Mouse (Mus musculus): Measurements from ENCODE around the gene Zwilch.
"Not testable (repeated sequence)": the region's sequence is repeated elsewhere in the genome, so short reads cannot be mapped to it uniquely, and the experiment has no call there.

Gene Zwilch

GRCm38 (mm10) chr9:64178974-64179646 is 6.2 kb upstream of the Zwilch start, which contains the start of gene Snapc5:
Gene Snapc5, plus strand, starts transcription at chr9:64179274.
- DNase-seq: peak; percentile 97

GRCm38 (mm10) chr9:64178610-64178973 is 5.7 kb upstream of the Zwilch start:
- peak; percentile 67 for DNase-seq

DNA sequence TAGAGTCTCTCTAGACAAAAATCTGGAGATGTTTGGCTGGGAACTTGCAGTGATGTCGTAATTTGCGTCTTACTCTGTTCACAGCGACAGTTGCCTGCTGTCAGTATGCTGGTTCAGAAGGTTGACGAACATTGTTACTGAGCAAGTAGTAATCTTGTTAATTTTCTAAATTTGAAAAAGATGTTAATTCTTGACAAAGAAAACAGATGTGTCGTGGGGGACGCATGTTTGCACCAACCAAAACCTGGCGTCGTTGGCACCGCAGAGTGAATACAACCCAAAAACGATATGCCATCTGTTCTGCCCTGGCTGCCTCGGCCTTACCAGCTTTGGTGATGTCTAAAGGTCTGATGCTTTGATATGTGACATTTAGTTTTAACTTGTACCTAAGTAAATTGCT is 2.5 kb upstream of the Zwilch start:
- DNase-seq: no peak

DNA sequence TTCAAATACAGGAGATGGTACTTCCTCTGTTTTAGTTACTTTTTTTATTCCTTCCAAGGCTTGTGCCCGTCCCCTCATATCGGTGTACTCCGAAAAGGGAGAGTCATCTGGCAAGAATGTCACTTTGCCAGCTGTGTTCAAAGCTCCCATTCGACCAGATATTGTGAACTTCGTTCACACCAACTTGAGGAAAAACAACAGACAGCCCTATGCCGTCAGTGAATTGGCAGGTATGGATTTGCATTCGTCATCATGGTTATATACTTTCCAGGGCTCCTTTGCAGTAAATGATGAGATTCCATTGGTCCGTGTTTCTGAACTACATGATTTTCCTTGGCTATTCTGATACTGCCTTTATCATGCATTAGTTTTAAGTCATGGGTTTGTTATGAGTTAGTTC is 1.9 kb upstream of the Zwilch start:
- no peak for DNase-seq

- DNase-seq: no peak
These were observed 1.4 kb upstream of the Zwilch start for GRCm38 (mm10) chr9:64174341-64174740.

DNA sequence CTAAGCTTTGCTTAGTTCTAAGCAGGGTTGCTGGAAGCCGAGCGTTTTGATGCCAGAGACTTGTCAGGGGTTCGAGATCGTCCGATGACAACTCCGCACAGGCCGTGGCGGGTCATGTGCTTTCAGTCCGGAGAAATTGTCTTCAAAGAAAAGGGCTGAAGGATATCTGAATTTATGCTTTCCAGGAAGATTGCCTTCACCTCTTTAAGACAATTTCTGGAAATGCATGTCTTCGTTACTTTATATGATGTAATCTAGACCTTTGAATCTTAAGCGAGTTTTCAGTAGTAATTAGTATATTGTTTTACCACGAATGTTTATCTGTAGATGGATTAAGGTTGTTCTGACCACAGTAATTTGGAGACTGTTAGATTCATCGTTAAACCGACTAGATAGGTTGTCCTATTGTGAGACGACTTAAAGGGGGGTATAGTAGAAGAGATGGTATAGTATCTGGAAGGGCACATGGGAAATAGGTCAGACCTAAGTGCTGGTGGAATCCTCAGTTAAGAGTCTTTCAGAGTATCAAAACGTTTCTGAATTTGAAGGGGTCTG is 839 bp upstream of the Zwilch start:
- DNase-seq: no peak

DNA sequence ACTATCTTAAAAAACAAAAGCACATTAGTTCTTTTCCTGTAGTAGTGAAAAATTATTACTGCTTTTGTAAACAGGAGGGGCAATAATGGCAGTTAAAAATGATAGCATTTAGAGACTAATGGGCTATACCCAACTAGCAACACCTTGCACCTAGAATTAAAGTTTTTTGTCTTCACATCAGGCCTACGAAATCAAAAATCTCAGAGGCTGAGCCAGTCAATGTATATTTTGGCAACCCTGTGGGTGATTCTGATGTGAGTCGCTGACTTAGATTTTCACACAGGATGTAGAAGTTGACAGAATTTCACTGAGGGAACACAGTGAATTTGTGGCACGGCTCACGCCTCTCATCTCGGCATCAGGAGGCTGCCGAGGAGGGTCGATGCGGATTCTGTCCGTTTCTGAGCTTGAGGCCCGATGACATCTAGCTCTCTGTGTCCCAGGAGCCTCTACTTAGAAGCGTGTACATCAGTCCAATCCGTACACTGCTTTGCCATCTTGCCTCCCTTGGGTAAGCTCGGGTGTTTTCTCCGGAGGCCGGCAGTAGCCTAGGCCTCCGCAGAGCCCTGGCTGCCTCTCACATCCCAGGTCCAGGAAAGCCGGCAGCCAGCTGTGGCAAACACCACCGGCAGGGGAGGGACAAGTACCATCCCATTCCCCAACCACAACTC is 624 bp downstream of the Zwilch start:
- no peak for DNase-seq

- DNase-seq: not testable (repeated sequence)
These were observed 2.9 kb downstream of the Zwilch start for GRCm38 (mm10) chr9:64169967-64170366.

GRCm38 (mm10) chr9:64160471-64160870 is 12.4 kb downstream of the Zwilch start:
- DNase-seq: no peak

- DNase-seq: no peak
These were observed 16.3 kb downstream of the Zwilch start for GRCm38 (mm10) chr9:64156641-64157040.

DNA sequence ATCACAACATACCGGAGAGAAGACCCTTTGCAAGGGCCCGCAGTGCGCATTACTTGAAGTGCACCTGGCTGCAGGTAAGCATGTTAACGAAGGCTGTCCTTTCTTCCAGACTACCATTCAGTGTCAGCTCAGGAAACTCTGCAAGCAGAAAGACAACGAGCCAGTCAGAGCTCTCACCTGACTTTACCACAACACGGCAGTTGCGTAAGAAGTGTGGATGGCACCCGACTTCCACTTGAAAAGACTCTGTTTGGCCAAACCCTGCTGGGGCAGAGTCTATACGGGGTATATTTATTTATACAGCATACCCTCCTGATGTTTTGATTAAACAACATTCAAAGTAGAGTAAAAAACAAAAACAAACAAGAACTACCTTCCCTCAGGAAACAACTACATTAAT is 33.0 kb downstream of the Zwilch start:
- DNase-seq: no peak

DNA sequence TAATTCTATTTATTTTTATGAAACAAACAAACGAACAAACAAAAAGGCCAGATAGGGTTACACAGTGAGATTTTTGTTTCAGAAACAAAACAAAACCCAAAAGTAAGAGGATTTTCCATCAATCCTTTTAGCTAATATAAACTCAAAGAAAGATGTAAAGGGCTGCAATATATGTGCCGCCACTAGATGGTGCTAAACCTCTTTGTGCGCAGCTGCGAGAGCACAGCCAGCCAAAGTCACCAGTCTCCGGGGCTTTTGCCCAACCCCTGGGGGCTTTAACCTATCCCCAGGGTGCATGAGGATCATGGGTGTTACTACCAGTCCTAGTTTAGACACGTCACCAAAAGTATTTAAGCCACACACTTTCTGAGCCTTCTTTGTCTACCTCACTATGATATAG is 34.0 kb downstream of the Zwilch start:
- peak; percentile 52 for DNase-seq

DNA sequence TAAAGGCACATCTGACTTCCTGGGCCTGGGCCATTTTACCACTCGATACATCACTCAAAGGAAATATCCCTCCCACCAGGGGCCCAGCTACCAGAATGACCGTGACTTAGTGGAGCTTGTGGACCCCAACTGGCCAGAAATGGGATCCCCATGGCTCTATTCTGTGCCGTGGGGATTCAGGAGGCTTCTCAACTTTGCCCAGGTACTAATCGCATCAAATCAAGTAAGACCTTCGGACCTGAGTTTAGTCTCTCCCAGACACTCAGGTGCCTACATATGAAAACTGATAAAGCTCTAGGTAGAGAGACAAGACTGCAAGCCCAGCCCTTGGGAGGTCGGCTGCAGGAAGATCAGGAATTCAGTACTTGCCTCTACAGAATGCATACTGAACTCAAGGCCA is 41.3 kb downstream of the Zwilch start:
- DNase-seq: no peak

DNA sequence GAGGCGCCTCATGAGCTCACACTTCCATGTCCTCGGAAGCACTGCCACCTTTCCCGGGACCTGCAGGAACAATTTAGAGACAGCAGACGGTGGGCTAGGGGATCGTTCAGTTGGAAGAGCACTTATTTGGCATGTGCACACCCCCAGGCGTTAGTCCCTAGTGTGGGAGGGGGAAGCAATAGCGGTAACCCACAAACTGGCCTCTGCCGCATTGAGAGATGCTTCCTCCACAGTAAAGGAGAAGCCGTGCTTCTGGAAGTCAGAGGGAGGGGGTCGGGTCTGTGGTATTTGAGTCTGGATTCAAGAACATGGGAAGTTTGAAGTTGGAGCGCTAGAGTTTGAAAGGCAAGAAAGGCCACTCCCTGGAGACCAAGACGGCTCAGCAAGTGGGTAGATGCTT is 46.8 kb downstream of the Zwilch start:
- DNase-seq: no peak

DNA sequence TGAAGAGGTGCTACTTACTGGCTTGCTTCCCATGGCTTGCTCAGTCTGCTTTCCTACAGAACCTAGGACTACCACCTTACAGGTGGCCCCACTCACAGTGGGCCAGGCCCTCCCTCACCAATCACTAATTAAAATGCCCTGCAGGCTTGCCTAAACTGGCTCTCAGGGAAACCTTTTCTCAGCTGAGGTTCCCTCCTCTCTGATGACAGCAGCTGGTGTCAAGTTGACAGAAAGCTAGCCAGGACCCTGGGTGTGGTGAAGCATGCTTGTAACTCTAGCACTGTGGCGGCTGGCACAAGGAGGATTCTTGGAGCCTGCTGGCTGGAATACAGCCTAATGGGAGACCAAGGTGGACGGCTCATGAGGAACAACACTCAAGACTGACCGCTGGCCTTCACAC is 47.6 kb downstream of the Zwilch start:
- DNase-seq: no peak

DNA sequence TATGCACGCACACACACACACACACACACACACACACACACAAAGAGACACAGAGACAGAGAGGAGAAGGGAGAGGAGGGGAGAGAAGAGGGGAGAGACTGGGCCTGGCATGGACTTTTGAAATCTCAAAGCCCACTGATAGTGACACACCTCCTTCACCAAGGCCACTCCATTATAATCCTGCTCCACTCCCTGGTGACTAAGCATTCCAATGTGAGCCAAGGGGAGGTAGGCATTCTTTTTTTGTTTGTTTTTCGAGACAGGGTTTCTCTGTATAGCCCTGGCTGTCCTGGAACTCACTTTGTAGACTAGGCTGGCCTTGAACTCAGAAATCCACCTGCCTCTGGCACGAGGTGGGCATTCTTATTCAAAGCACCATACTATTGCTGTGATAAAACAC is 48.1 kb downstream of the Zwilch start:
- not testable (repeated sequence) for DNase-seq

- DNase-seq: no peak
These were observed 50.3 kb downstream of the Zwilch start for GRCm38 (mm10) chr9:64122601-64123000.

- DNase-seq: peak; percentile 34
These were observed 52.2 kb downstream of the Zwilch start for GRCm38 (mm10) chr9:64120584-64121277.

DNA sequence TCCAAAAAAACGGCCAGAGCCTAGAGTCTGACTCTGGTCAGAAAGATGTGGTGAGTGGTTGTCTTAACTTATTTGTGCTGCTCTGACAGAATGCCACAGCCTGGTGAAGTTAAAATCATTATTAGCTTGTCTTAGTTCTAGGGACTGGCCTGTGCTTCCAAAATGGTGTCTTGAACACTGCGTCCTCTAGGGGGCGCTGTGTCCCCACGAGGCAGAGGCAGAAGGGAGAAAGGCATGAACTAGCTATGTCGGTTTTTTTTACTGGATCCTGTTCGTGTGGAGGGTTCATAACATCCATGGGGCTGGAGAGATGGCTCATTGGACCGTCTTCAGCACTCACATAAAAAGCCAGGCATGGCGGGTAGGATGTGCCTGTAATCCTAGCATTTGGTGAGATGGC is 53.0 kb downstream of the Zwilch start:
- DNase-seq: peak; percentile 56

DNA sequence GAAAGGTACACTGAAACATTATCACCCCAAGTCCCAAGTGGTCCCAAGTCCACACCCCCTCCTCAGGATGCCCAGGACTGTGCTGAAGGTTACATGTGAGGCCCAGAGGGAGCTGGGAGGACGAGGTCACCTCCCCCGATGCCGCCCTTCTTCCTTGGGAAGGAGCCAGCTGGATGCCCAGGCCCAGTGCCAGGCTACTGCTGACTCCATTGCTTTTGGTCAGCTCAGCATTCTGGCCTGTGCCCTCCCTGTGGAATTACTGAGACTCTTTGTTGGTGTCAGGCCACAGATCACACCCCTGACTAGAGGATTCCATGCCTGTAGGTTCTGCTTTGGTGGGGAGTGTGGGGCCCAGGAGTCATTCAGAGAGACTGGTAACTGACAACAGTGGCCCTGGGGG is 56.0 kb downstream of the Zwilch start, which contains the start of gene Lctl:
TSS of gene Lctl (plus strand) at position 272 of the 400 bp plus-strand sequence.
- no peak for DNase-seq

GRCm38 (mm10) chr9:64115756-64116155 is 57.1 kb downstream of the Zwilch start:
- DNase-seq: no peak

GRCm38 (mm10) chr9:64114646-64115045 is 58.3 kb downstream of the Zwilch start:
- DNase-seq: peak; percentile 36

DNA sequence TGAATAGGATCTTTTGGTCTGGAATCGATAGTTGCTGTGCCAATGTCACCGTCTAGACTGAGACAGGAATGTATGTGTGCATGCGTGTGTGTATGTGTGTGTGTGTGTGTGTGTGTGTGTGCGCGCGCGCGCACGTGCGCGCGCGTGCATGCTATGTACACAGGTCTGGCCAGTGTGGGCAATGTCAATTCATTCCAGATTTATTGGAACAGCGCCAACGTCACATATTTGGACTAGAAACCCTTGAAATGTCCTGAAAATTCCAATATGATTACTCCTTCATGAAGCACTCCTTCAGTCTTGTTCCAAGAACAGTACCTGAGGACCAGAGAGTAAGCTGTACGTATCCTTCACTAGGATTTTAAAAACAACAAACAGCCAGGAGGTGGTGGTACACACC is 62.4 kb downstream of the Zwilch start:
- no peak for DNase-seq

GRCm38 (mm10) chr9:64105301-64105700 is 67.6 kb downstream of the Zwilch start:
- no peak for DNase-seq
